Mouse (Mus musculus) C2C12 (cell line): ENCODE results near the gene Usp49.

Source experiments
- CTCF ChIP-seq: IDR thresholded peaks from one replicate; pipeline ENCODE4 v1.5.1; 2011; ENCODE audit not compliant: control insufficient read depth, insufficient read depth, insufficient read length
- MAX ChIP-seq: IDR thresholded peaks from one replicate; pipeline ENCODE4 v1.6.1; 2011; ENCODE audit warnings: mild to moderate bottlenecking, control low read depth
- MYOD1 ChIP-seq: IDR thresholded peaks from one replicate; pipeline ENCODE4 v1.6.1; 2011; ENCODE audit warnings: low read depth; ENCODE audit not compliant: control insufficient read depth, insufficient read length
- MYOG ChIP-seq: IDR thresholded peaks from one replicate; pipeline ENCODE4 v1.6.1; 2011; ENCODE audit not compliant: control insufficient read depth, insufficient read length; ENCODE audit errors: extremely low read depth

DNA sequence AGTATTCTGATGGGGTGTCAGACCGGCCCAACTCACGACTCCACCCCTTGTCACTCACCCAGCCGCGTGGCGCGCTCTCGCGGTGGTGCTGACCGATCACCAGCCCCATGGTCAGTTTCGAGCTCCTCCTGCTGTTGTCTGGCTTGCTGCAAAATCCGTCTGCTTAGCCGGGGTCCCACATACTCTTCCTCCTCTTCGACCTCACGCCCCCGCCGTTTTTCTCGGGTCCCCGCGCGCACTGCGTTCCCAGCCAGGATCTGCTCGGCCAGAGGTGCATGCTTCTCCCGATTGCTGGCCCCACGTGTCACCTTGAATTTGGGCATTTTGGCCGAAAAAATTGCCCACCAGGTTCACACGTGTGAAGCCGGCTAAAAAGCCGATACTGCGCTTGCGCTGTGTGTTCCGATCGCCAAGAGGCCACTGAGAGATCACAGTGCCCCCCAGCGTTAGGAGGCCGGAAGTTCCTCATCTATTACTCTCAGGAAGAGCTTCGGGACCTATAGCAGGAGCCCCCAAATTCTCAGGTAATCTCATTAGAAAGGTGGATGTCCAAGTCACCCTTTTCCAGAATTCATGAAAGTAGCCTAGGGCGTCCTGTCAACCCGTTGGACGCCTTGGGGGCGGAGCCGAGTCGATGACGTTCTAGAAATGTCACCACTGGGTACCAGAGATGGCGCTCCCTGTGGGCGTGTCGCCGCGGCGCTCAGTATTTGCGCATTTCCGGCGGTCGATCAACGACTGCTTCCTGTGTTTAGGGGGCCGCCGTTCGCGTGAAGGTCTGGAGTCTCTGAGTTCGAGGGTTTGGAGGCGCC, 19.4 kb upstream of the Usp49 start, which contains the start of the genes Bysl, Med20 and Gm20517:
- TF ChIP-seq MYOD1 (no peak), CTCF (peak; percentile 47), MAX (peak; percentile 72), MYOG (no peak)
